Mouse (Mus musculus): Measurements from ENCODE around the gene Apbb1ip. TPM values are rescaled to one million over a fixed set of nuclear protein-coding genes. Genes with fewer than 3 reads are reported as not detected.

The Apbb1ip gene
- polyA plus RNA-seq (2014; fragmentation: Nextera tagmentation; extraction: Ambion mirVana), result 0.53 and 0.76 TPM in 2 replicates

DNA sequence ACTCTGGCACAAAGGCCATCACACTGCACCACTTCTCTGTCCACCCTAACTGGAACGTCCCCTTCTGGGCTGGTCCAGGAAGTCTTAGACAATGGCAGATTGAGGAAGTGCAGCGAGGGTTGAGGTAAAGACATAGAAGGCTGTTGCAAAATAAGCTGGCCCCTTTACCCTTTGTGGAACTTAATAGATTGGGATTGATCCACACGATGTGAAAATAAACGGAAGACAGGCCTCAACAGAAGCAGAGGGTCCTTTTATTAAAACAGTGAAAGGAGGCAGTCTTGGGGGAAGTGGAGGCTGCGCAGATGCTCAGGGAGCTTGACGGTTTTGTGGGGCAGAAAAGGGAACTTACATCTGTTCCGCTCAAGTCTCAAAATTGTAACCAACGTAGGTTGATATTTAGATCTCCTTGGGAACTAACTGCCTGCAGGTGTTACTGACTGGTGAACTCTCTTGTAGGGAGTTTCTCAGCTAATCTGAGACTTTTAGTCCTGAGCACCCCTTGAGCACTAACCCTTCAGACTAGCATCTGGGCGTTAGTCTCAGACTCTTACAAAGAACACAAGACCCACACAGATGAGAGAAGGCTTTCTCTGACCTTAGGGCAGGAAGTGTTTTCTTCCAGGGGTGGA lies at the start of gene Apbb1ip:
Gene Apbb1ip, plus strand, starts transcription at position 546 of the 632 bp plus-strand sequence.
- peak within 1 kb of the TSS; percentile 32 for H3K4me3 ChIP-seq (ENCODE audit: low read depth, low read length)
- no peaks in the 10 kb centered on the region for H3K9me3 ChIP-seq (ENCODE audit: control insufficient read depth, low read length)
- H3K27me3 ChIP-seq (ENCODE audit: control insufficient read depth, insufficient read depth, low read length), result no peaks in the 10 kb centered on the region
- ATAC-seq (replicated peaks; ENCODE audit: low FRiP score) (peak; percentile 59; the same call in 1 of the 2 replicates), DNase-seq (ENCODE audit: low spot score) (no peak)
- 19% methylated on average over 9 of the region's 9 CpGs for WGBS
- H3K4me2 ChIP-seq (ENCODE audit: low read depth, low read length, severe bottlenecking), result peak within 1 kb of the TSS; percentile 73
- no peak within 1 kb of the TSS for H3K27ac ChIP-seq (ENCODE audit: low read depth, low read length)
- no peaks in the 10 kb centered on the region; the same call in 1 of the 2 replicates for H3K4me1 ChIP-seq (replicated peaks; ENCODE audit: control insufficient read depth, insufficient read depth, low read length)
- H3K9ac ChIP-seq (ENCODE audit: low read length), result peak within 1 kb of the TSS; percentile 63
- H3K36me3 ChIP-seq (ENCODE audit: control insufficient read depth, insufficient read depth, low read length), result no peaks in the 10 kb centered on the region

GRCm38 (mm10) chr2:22727113-22727512 lies 46.8 kb upstream of the Apbb1ip start:
- Histone ChIP-seq H3K9ac (ENCODE audit: low read length) (no peak overlapping the region), H3K27me3 (ENCODE audit: control insufficient read depth, insufficient read depth, low read length) (no peaks in the 10 kb centered on the region), H3K27ac (ENCODE audit: low read depth, low read length) (no peak overlapping the region), H3K36me3 (ENCODE audit: control insufficient read depth, insufficient read depth, low read length) (no peaks in the 10 kb centered on the region), H3K9me3 (ENCODE audit: control insufficient read depth, low read length) (no peaks in the 10 kb centered on the region), H3K4me2 (ENCODE audit: low read depth, low read length, severe bottlenecking) (no peak overlapping the region), H3K4me3 (ENCODE audit: low read depth, low read length) (no peak overlapping the region), H3K4me1 (replicated peaks; ENCODE audit: control insufficient read depth, insufficient read depth, low read length) (no peaks in the 10 kb centered on the region)
- DNase-seq (ENCODE audit: low spot score), result no peak
- 93% methylated on average over 1 of the region's 1 CpGs for WGBS
- no peak for ATAC-seq (replicated peaks; ENCODE audit: low FRiP score)

DNA sequence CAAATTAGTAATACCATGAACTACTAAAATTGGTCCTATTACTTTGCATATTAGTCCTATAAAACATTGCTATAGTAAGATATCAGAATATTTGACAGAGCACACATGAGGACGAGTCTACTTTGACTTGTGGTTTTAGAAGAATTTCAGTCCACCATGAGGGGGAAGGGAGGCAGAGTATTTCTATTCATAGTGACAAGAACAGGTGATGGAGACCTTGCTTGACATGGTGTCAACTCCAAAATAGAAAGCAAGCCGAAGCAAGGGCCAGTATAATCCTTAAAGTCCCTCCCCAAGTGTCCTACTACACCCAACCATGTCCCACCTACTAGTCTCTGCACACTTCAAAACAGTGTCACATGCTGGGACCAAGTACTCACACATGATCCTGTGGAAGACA lies 37.8 kb upstream of the Apbb1ip start:
- no peaks in the 10 kb centered on the region for H3K36me3 ChIP-seq (ENCODE audit: control insufficient read depth, insufficient read depth, low read length)
- H3K9ac ChIP-seq (ENCODE audit: low read length), result no peak overlapping the region
- DNase-seq (ENCODE audit: low spot score), result no peak
- no peaks in the 10 kb centered on the region for H3K27me3 ChIP-seq (ENCODE audit: control insufficient read depth, insufficient read depth, low read length)
- H3K4me2 ChIP-seq (ENCODE audit: low read depth, low read length, severe bottlenecking), result no peak overlapping the region
- no peak overlapping the region for H3K27ac ChIP-seq (ENCODE audit: low read depth, low read length)
- WGBS, result 81% methylated on average over 2 of the region's 2 CpGs
- no peak overlapping the region for H3K4me3 ChIP-seq (ENCODE audit: low read depth, low read length)
- H3K4me1 ChIP-seq (replicated peaks; ENCODE audit: control insufficient read depth, insufficient read depth, low read length), result no peaks in the 10 kb centered on the region
- no peak for ATAC-seq (replicated peaks; ENCODE audit: low FRiP score)
- no peaks in the 10 kb centered on the region for H3K9me3 ChIP-seq (ENCODE audit: control insufficient read depth, low read length)

- ATAC-seq (replicated peaks; ENCODE audit: low FRiP score), result no peak
- no peak for DNase-seq (ENCODE audit: low spot score)
- no peak overlapping the region for H3K27ac ChIP-seq (ENCODE audit: low read depth, low read length)
- H3K36me3 ChIP-seq (ENCODE audit: control insufficient read depth, insufficient read depth, low read length), result no peaks in the 10 kb centered on the region
- 91% methylated on average over 1 of the region's 1 CpGs for WGBS
- H3K4me3 ChIP-seq (ENCODE audit: low read depth, low read length), result no peak overlapping the region
- H3K4me2 ChIP-seq (ENCODE audit: low read depth, low read length, severe bottlenecking), result no peak overlapping the region
- no peaks in the 10 kb centered on the region for H3K9me3 ChIP-seq (ENCODE audit: control insufficient read depth, low read length)
- H3K27me3 ChIP-seq (ENCODE audit: control insufficient read depth, insufficient read depth, low read length), result no peaks in the 10 kb centered on the region
- H3K4me1 ChIP-seq (replicated peaks; ENCODE audit: control insufficient read depth, insufficient read depth, low read length), result no peaks in the 10 kb centered on the region
- no peak overlapping the region for H3K9ac ChIP-seq (ENCODE audit: low read length)
These were observed 34.5 kb upstream of the Apbb1ip start for GRCm38 (mm10) chr2:22739369-22739768.

- no peak for ATAC-seq (replicated peaks; ENCODE audit: low FRiP score)
- no peak overlapping the region for H3K4me2 ChIP-seq (ENCODE audit: low read depth, low read length, severe bottlenecking)
- H3K9me3 ChIP-seq (ENCODE audit: control insufficient read depth, low read length), result no peaks in the 10 kb centered on the region
- no peak for DNase-seq (ENCODE audit: low spot score)
- H3K9ac ChIP-seq (ENCODE audit: low read length), result no peak overlapping the region
- no peaks in the 10 kb centered on the region for H3K36me3 ChIP-seq (ENCODE audit: control insufficient read depth, insufficient read depth, low read length)
- H3K27me3 ChIP-seq (ENCODE audit: control insufficient read depth, insufficient read depth, low read length), result no peaks in the 10 kb centered on the region
- WGBS, result 83% methylated on average over 1 of the region's 1 CpGs
- no peak overlapping the region for H3K4me3 ChIP-seq (ENCODE audit: low read depth, low read length)
- H3K27ac ChIP-seq (ENCODE audit: low read depth, low read length), result no peak overlapping the region
- no peaks in the 10 kb centered on the region for H3K4me1 ChIP-seq (replicated peaks; ENCODE audit: control insufficient read depth, insufficient read depth, low read length)
These were observed 33.5 kb upstream of the Apbb1ip start for GRCm38 (mm10) chr2:22740441-22740840.

GRCm38 (mm10) chr2:22741222-22741621 lies 32.7 kb upstream of the Apbb1ip start:
- no peak overlapping the region for H3K9ac ChIP-seq (ENCODE audit: low read length)
- WGBS, result 63% methylated on average over 3 of the region's 3 CpGs

GRCm38 (mm10) chr2:22744121-22744761 lies 29.7 kb upstream of the Apbb1ip start:
- DNase-seq (ENCODE audit: low spot score), result peak; percentile 78
- Histone ChIP-seq H3K4me3 (ENCODE audit: low read depth, low read length) (no peak overlapping the region), H3K9me3 (ENCODE audit: control insufficient read depth, low read length) (no peaks in the 10 kb centered on the region), H3K4me2 (ENCODE audit: low read depth, low read length, severe bottlenecking) (no peak overlapping the region), H3K9ac (ENCODE audit: low read length) (no peak overlapping the region), H3K27me3 (ENCODE audit: control insufficient read depth, insufficient read depth, low read length) (no peaks in the 10 kb centered on the region), H3K4me1 (replicated peaks; ENCODE audit: control insufficient read depth, insufficient read depth, low read length) (no peaks in the 10 kb centered on the region), H3K36me3 (ENCODE audit: control insufficient read depth, insufficient read depth, low read length) (no peaks in the 10 kb centered on the region), H3K27ac (ENCODE audit: low read depth, low read length) (no peak overlapping the region)
- ATAC-seq (replicated peaks; ENCODE audit: low FRiP score), result no peak
- WGBS, result under 1% methylated on average over 27 of the region's 38 CpGs

More at GRCm38 (mm10) chr2:22741222-22741621, 32.7 kb upstream of the Apbb1ip start:
- H3K4me1 ChIP-seq (replicated peaks; ENCODE audit: control insufficient read depth, insufficient read depth, low read length), result no peaks in the 10 kb centered on the region
- DNase-seq (ENCODE audit: low spot score), result no peak
- H3K9me3 ChIP-seq (ENCODE audit: control insufficient read depth, low read length), result no peaks in the 10 kb centered on the region
- no peaks in the 10 kb centered on the region for H3K27me3 ChIP-seq (ENCODE audit: control insufficient read depth, insufficient read depth, low read length)
- H3K36me3 ChIP-seq (ENCODE audit: control insufficient read depth, insufficient read depth, low read length), result no peaks in the 10 kb centered on the region
- no peak for ATAC-seq (replicated peaks; ENCODE audit: low FRiP score)
- no peak overlapping the region for H3K27ac ChIP-seq (ENCODE audit: low read depth, low read length)
- H3K4me2 ChIP-seq (ENCODE audit: low read depth, low read length, severe bottlenecking), result no peak overlapping the region
- no peak overlapping the region for H3K4me3 ChIP-seq (ENCODE audit: low read depth, low read length)

DNA sequence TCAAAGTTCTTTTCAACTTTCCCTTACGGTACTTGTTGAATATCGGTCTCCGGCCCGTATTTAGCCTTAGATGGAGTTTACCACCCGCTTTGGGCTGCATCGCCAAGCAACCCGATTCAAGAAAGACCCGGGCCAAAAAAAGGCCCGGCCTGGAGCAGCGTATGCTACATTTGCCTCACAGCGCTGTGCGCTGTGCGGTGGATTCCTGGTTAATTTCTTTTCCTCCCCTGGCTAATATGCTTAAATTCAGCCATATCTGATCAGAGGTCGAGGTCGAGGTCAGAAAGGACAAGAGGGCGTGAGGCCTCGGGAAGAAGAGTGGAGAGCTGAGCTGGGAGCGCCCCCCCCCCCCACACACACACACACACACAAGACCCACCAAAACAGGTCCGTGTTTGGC lies 29.0 kb upstream of the Apbb1ip start:
- Histone ChIP-seq H3K9ac (ENCODE audit: low read length) (no peak overlapping the region), H3K4me1 (replicated peaks; ENCODE audit: control insufficient read depth, insufficient read depth, low read length) (no peaks in the 10 kb centered on the region), H3K4me2 (ENCODE audit: low read depth, low read length, severe bottlenecking) (no peak overlapping the region), H3K4me3 (ENCODE audit: low read depth, low read length) (no peak overlapping the region), H3K27ac (ENCODE audit: low read depth, low read length) (no peak overlapping the region), H3K27me3 (ENCODE audit: control insufficient read depth, insufficient read depth, low read length) (no peaks in the 10 kb centered on the region), H3K36me3 (ENCODE audit: control insufficient read depth, insufficient read depth, low read length) (no peaks in the 10 kb centered on the region), H3K9me3 (ENCODE audit: control insufficient read depth, low read length) (no peaks in the 10 kb centered on the region)
- ATAC-seq (replicated peaks; ENCODE audit: low FRiP score) (no peak), DNase-seq (ENCODE audit: low spot score) (peak; percentile 61)
- WGBS, result under 1% methylated on average over 18 of the region's 19 CpGs

GRCm38 (mm10) chr2:22746785-22747184 lies 27.1 kb upstream of the Apbb1ip start:
- DNase-seq (ENCODE audit: low spot score) (no peak), ATAC-seq (replicated peaks; ENCODE audit: low FRiP score) (no peak)
- Histone ChIP-seq H3K27ac (ENCODE audit: low read depth, low read length) (no peak overlapping the region), H3K9me3 (ENCODE audit: control insufficient read depth, low read length) (no peaks in the 10 kb centered on the region), H3K27me3 (ENCODE audit: control insufficient read depth, insufficient read depth, low read length) (no peaks in the 10 kb centered on the region), H3K4me3 (ENCODE audit: low read depth, low read length) (no peak overlapping the region), H3K4me1 (replicated peaks; ENCODE audit: control insufficient read depth, insufficient read depth, low read length) (no peaks in the 10 kb centered on the region), H3K36me3 (ENCODE audit: control insufficient read depth, insufficient read depth, low read length) (no peaks in the 10 kb centered on the region), H3K9ac (ENCODE audit: low read length) (no peak overlapping the region), H3K4me2 (ENCODE audit: low read depth, low read length, severe bottlenecking) (no peak overlapping the region)

Measured in forebrain, embryonic 11.5 days (tissue).